Mouse (Mus musculus): Measurements from ENCODE around the gene Bcas3. TPM values are rescaled to one million over a fixed set of nuclear protein-coding genes. Genes with fewer than 3 reads are reported as not detected.

Gene Bcas3
- polyA plus RNA-seq, 1 experiment from 2014 or later, result 18.2 TPM

GRCm38 (mm10) chr11:85695614-85696263, 342.8 kb downstream of the Bcas3 start:
- Histone ChIP-seq H3K9me3 (replicated peaks) (no peaks in the 10 kb centered on the region), H3K4me2 (no peak overlapping the region), H3K27ac (no peak overlapping the region), H3K36me3 (no peaks in the 10 kb centered on the region), H3K27me3 (replicated peaks) (no peaks in the 10 kb centered on the region), H3K4me1 (peaks cover 29% of the 10 kb centered on the region), H3K9ac (no peak overlapping the region), H3K4me3 (no peak overlapping the region)
- 74% methylated on average over 16 of the region's 16 CpGs for WGBS (ENCODE audit: insufficient replicate concordance)
- peak; percentile 51 for ATAC-seq

- no peak overlapping the region for H3K27ac ChIP-seq
- no peaks in the 10 kb centered on the region for H3K36me3 ChIP-seq
- no peaks in the 10 kb centered on the region for H3K27me3 ChIP-seq (replicated peaks)
- 70% methylated on average over 14 of the region's 14 CpGs for WGBS (ENCODE audit: insufficient replicate concordance)
- H3K9ac ChIP-seq, result no peak overlapping the region
- peaks cover 29% of the 10 kb centered on the region for H3K4me1 ChIP-seq
- ATAC-seq, result no peak
- H3K4me3 ChIP-seq, result no peak overlapping the region
- H3K4me2 ChIP-seq, result no peak overlapping the region
- no peaks in the 10 kb centered on the region for H3K9me3 ChIP-seq (replicated peaks)
These were observed 343.8 kb downstream of the Bcas3 start for GRCm38 (mm10) chr11:85696491-85697398.

GRCm38 (mm10) chr11:85697468-85697867, 344.5 kb downstream of the Bcas3 start:
- H3K27ac ChIP-seq, result no peak overlapping the region
- ATAC-seq, result no peak

GRCm38 (mm10) chr11:85698242-85698641, 345.3 kb downstream of the Bcas3 start:
- Histone ChIP-seq H3K9ac (no peak overlapping the region), H3K9me3 (replicated peaks) (no peaks in the 10 kb centered on the region), H3K27me3 (replicated peaks) (no peaks in the 10 kb centered on the region), H3K4me2 (no peak overlapping the region), H3K4me3 (no peak overlapping the region), H3K4me1 (peaks cover 29% of the 10 kb centered on the region), H3K27ac (no peak overlapping the region), H3K36me3 (no peaks in the 10 kb centered on the region)
- no peak for ATAC-seq
- 71% methylated on average over 11 of the region's 11 CpGs for WGBS (ENCODE audit: insufficient replicate concordance)

More at GRCm38 (mm10) chr11:85697468-85697867, 344.5 kb downstream of the Bcas3 start:
- 52% methylated on average over 4 of the region's 4 CpGs for WGBS (ENCODE audit: insufficient replicate concordance)
- H3K4me3 ChIP-seq, result no peak overlapping the region
- H3K36me3 ChIP-seq, result no peaks in the 10 kb centered on the region
- H3K27me3 ChIP-seq (replicated peaks), result no peaks in the 10 kb centered on the region
- no peak overlapping the region for H3K9ac ChIP-seq
- no peaks in the 10 kb centered on the region for H3K9me3 ChIP-seq (replicated peaks)
- peaks cover 29% of the 10 kb centered on the region for H3K4me1 ChIP-seq
- H3K4me2 ChIP-seq, result no peak overlapping the region

GRCm38 (mm10) chr11:85704062-85704748, 351.2 kb downstream of the Bcas3 start:
- no peaks in the 10 kb centered on the region for H3K9me3 ChIP-seq (replicated peaks)
- no peak overlapping the region for H3K9ac ChIP-seq
- H3K36me3 ChIP-seq, result no peaks in the 10 kb centered on the region
- no peak overlapping the region for H3K27ac ChIP-seq
- 67% methylated on average over 4 of the region's 4 CpGs for WGBS (ENCODE audit: insufficient replicate concordance)
- H3K4me3 ChIP-seq, result no peak overlapping the region
- no peak for ATAC-seq
- 0 out of 2 replicates have a peak, but pooled peaks cover under 1% of the 10 kb centered on the region for H3K27me3 ChIP-seq (replicated peaks)
- no peaks in the 10 kb centered on the region; the same call in 1 of the 2 replicates for H3K4me1 ChIP-seq
- H3K4me2 ChIP-seq, result no peak overlapping the region

GRCm38 (mm10) chr11:85706630-85707029, 353.7 kb downstream of the Bcas3 start:
- 3% methylated on average over 1 of the region's 1 CpGs for WGBS (ENCODE audit: insufficient replicate concordance)
- Histone ChIP-seq H3K27ac (no peak overlapping the region), H3K4me3 (no peak overlapping the region), H3K9me3 (replicated peaks) (no peaks in the 10 kb centered on the region), H3K36me3 (no peaks in the 10 kb centered on the region), H3K27me3 (replicated peaks) (0 out of 2 replicates have a peak, but pooled peaks cover 5% of the 10 kb centered on the region), H3K4me2 (no peak overlapping the region), H3K4me1 (no peaks in the 10 kb centered on the region), H3K9ac (no peak overlapping the region)
- no peak for ATAC-seq

- no peaks in the 10 kb centered on the region for H3K36me3 ChIP-seq
- no peak for ATAC-seq
- H3K27me3 ChIP-seq (replicated peaks), result 0 out of 2 replicates have a peak, but pooled peaks cover 5% of the 10 kb centered on the region
- no peak overlapping the region for H3K4me2 ChIP-seq
- H3K27ac ChIP-seq, result no peak overlapping the region
- no peaks in the 10 kb centered on the region for H3K9me3 ChIP-seq (replicated peaks)
- no peaks in the 10 kb centered on the region for H3K4me1 ChIP-seq
- no peak overlapping the region for H3K9ac ChIP-seq
- no peak overlapping the region for H3K4me3 ChIP-seq
- 62% methylated on average over 1 of the region's 1 CpGs for WGBS (ENCODE audit: insufficient replicate concordance)
These were observed 354.5 kb downstream of the Bcas3 start for GRCm38 (mm10) chr11:85707496-85707895.

- Histone ChIP-seq H3K27ac (no peak overlapping the region), H3K9me3 (replicated peaks) (no peaks in the 10 kb centered on the region), H3K4me3 (no peak overlapping the region), H3K9ac (no peak overlapping the region), H3K27me3 (replicated peaks) (peaks cover 5% of the 10 kb centered on the region; the same call in 1 of the 2 replicates), H3K36me3 (no peaks in the 10 kb centered on the region), H3K4me2 (no peak overlapping the region), H3K4me1 (peaks cover 11% of the 10 kb centered on the region)
- WGBS (ENCODE audit: insufficient replicate concordance), result 69% methylated on average over 6 of the region's 6 CpGs
- ATAC-seq, result no peak
These were observed 356.2 kb downstream of the Bcas3 start for GRCm38 (mm10) chr11:85709147-85709546.

GRCm38 (mm10) chr11:85710155-85710554, 357.2 kb downstream of the Bcas3 start:
- no peaks in the 10 kb centered on the region for H3K9me3 ChIP-seq (replicated peaks)
- H3K36me3 ChIP-seq, result no peaks in the 10 kb centered on the region
- H3K4me1 ChIP-seq, result peaks cover 11% of the 10 kb centered on the region
- H3K27me3 ChIP-seq (replicated peaks), result peaks cover 5% of the 10 kb centered on the region; the same call in 1 of the 2 replicates
- no peak overlapping the region for H3K4me2 ChIP-seq
- H3K27ac ChIP-seq, result no peak overlapping the region
- no peak overlapping the region for H3K9ac ChIP-seq
- ATAC-seq, result no peak
- WGBS (ENCODE audit: insufficient replicate concordance), result 50% methylated on average over 7 of the region's 7 CpGs
- H3K4me3 ChIP-seq, result no peak overlapping the region

GRCm38 (mm10) chr11:85712026-85712804, 359.2 kb downstream of the Bcas3 start:
- peaks cover 11% of the 10 kb centered on the region for H3K4me1 ChIP-seq
- no peak overlapping the region for H3K9ac ChIP-seq
- H3K9me3 ChIP-seq (replicated peaks), result no peaks in the 10 kb centered on the region
- H3K4me3 ChIP-seq, result no peak overlapping the region
- no peak overlapping the region for H3K4me2 ChIP-seq
- 75% methylated on average over 8 of the region's 8 CpGs for WGBS (ENCODE audit: insufficient replicate concordance)
- H3K27me3 ChIP-seq (replicated peaks), result peaks cover 5% of the 10 kb centered on the region
- ATAC-seq, result no peak
- H3K36me3 ChIP-seq, result no peaks in the 10 kb centered on the region
- no peak overlapping the region for H3K27ac ChIP-seq
